Mouse (Mus musculus): ENCODE results near the gene Capn13. TPM values are rescaled to one million over a fixed set of nuclear protein-coding genes. Genes with fewer than 3 reads are reported as not detected.
A peak's percentile ranks its signal among the peaks of the same experiment; 100 is the strongest.

The Capn13 gene
- polyA plus RNA-seq, 1 experiment from 2014 or later, result 1.4 TPM

DNA sequence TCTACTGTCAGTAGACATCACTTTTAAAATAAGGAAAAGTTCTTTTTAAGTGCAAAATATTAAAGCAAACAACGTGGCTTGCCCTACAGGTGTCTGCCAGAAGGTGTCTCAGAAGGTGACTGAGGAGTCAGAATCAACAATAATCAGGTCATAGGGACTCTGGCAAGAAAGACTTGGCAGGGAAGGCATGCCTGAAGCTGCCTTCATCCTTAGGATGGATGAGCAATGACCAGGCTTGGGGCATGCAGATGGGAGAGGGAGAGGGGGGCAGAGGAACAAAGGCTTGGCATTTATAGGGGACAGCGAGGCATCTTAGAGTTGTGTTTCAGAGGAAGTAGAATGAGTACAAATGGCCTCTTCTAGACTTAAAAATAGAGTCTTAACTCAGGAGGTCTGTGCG lies 76.7 kb downstream of the Capn13 start:
- WGBS, result 71% methylated on average over 3 of the region's 3 CpGs
- H3K9me3 ChIP-seq (ENCODE audit: control insufficient read depth, low read length), result no peaks in the 10 kb centered on the region
- no peak for DNase-seq (ENCODE audit: low spot score)
- H3K27ac ChIP-seq (ENCODE audit: low read depth), result no peak overlapping the region
- H3K9ac ChIP-seq (ENCODE audit: low read length), result no peak overlapping the region
- no peak for ATAC-seq (replicated peaks; ENCODE audit: low FRiP score, low TSS enrichment, low read depth)
- H3K27me3 ChIP-seq (replicated peaks; ENCODE audit: control insufficient read depth, insufficient read depth, low read length), result no peaks in the 10 kb centered on the region
- no peak overlapping the region for H3K4me2 ChIP-seq (ENCODE audit: low read length)
- H3K4me3 ChIP-seq (ENCODE audit: low read depth, low read length), result no peak overlapping the region
- H3K36me3 ChIP-seq (ENCODE audit: control insufficient read depth, insufficient read depth, low read length), result no peaks in the 10 kb centered on the region
- H3K4me1 ChIP-seq (replicated peaks; ENCODE audit: control insufficient read depth, insufficient read depth, low read length), result no peaks in the 10 kb centered on the region

DNA sequence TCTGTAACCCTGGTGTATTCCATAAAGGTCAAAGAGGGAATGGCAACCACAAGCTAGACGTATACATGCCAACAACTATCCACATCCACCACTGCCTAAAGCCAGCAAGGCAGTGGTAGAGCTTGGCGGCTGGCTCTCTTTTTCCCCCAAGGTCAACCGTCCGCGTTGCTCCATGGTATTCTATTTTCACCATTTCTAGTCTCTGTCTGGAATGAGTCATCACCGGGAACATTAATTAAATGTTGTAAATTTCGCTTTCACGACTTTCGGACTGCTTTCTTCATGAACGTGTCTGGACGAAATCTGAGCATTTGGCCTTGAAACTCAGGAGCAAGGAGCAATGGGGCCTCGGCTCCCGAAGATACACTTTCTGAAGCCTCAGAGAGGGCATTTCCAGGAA lies 85.9 kb downstream of the Capn13 start:
- WGBS, result 92% methylated on average over 13 of the region's 13 CpGs
- Histone ChIP-seq H3K27me3 (replicated peaks; ENCODE audit: control insufficient read depth, insufficient read depth, low read length) (no peaks in the 10 kb centered on the region), H3K4me1 (replicated peaks; ENCODE audit: control insufficient read depth, insufficient read depth, low read length) (no peaks in the 10 kb centered on the region), H3K9ac (ENCODE audit: low read length) (no peak overlapping the region), H3K27ac (ENCODE audit: low read depth) (no peak overlapping the region), H3K4me2 (ENCODE audit: low read length) (no peak overlapping the region), H3K36me3 (ENCODE audit: control insufficient read depth, insufficient read depth, low read length) (no peaks in the 10 kb centered on the region), H3K4me3 (ENCODE audit: low read depth, low read length) (no peak overlapping the region), H3K9me3 (ENCODE audit: control insufficient read depth, low read length) (no peaks in the 10 kb centered on the region)
- ATAC-seq (replicated peaks; ENCODE audit: low FRiP score, low TSS enrichment, low read depth), result no peak
- no peak for DNase-seq (ENCODE audit: low spot score)

DNA sequence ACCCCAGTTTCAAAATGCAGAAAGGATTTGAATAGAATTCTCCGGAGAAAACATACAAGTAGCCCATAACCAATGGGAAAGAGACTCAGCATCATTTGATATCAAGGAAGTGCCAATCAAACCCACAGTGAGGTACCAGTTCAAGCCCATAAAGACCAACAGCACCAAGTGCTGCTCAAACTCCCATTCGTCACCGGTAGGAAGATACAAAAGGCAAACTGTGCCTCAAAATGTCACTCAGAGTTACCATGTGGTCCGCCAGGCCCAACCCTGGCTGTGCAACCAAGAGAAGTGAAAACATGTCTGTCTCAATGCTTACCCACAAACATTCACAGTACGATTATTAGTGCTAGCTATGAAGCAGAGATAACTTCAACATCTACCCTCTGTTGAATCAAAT lies 89.2 kb downstream of the Capn13 start:
- DNase-seq (ENCODE audit: low spot score) (no peak), ATAC-seq (replicated peaks; ENCODE audit: low FRiP score, low TSS enrichment, low read depth) (no peak)
- H3K4me3 ChIP-seq (ENCODE audit: low read depth, low read length), result no peak overlapping the region
- H3K4me1 ChIP-seq (replicated peaks; ENCODE audit: control insufficient read depth, insufficient read depth, low read length), result no peaks in the 10 kb centered on the region
- no peak overlapping the region for H3K27ac ChIP-seq (ENCODE audit: low read depth)
- whole genome bisulfite sequencing, result 92% methylated on average over 5 of the region's 5 CpGs
- H3K9ac ChIP-seq (ENCODE audit: low read length), result no peak overlapping the region
- no peak overlapping the region for H3K4me2 ChIP-seq (ENCODE audit: low read length)
- H3K36me3 ChIP-seq (ENCODE audit: control insufficient read depth, insufficient read depth, low read length), result no peaks in the 10 kb centered on the region
- H3K27me3 ChIP-seq (replicated peaks; ENCODE audit: control insufficient read depth, insufficient read depth, low read length), result no peaks in the 10 kb centered on the region
- H3K9me3 ChIP-seq (ENCODE audit: control insufficient read depth, low read length), result no peaks in the 10 kb centered on the region

DNA sequence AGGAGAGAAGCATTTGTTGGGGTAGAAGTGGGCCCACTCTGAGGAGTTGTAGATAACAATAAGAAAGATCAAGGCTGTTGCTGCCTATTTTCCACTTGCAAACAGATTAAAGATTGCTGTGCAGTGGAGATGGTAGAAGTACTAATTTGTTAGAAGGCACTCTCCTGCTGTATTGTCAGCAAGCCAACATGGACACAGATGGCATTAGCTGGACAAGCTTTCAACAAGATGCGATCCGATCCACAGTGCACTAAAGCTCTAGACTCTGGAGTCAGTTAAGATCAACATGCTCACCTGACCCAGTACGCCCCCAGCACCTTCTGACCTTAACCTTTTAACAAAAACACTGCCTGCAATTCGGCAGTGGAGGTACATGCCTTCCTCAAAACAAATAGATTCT lies 92.0 kb downstream of the Capn13 start:
- WGBS, result 68% methylated on average over 4 of the region's 4 CpGs
- no peak for ATAC-seq (replicated peaks; ENCODE audit: low FRiP score, low TSS enrichment, low read depth)

DNA sequence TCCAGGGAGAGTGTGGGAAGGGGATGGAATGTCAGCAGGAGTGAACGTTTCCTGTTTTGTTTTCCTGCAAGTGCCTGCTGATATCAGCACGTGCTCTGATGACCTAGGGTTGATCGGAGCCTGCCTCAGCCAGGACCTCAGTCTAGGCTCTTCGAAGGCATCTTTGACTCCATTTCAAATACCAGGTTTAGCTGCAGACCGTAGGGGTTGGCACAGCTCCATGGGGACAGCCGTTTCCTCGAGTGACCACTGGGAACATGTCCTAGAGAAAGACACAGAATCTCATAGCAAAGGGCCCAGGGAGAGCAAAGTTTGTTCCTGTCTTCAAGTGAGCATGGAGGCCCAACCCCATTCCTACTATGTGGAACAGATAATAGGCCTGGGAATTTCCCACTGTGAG lies 94.0 kb downstream of the Capn13 start:
- peaks cover 29% of the 10 kb centered on the region for H3K27me3 ChIP-seq (replicated peaks; ENCODE audit: control insufficient read depth, insufficient read depth, low read length)
- H3K36me3 ChIP-seq (ENCODE audit: control insufficient read depth, insufficient read depth, low read length), result no peaks in the 10 kb centered on the region
- H3K9me3 ChIP-seq (ENCODE audit: control insufficient read depth, low read length), result no peaks in the 10 kb centered on the region
- H3K4me3 ChIP-seq (ENCODE audit: low read depth, low read length), result no peak overlapping the region
- H3K4me2 ChIP-seq (ENCODE audit: low read length), result no peak overlapping the region
- H3K27ac ChIP-seq (ENCODE audit: low read depth), result no peak overlapping the region
- no peak overlapping the region for H3K9ac ChIP-seq (ENCODE audit: low read length)
- H3K4me1 ChIP-seq (replicated peaks; ENCODE audit: control insufficient read depth, insufficient read depth, low read length), result no peaks in the 10 kb centered on the region
- WGBS, result 47% methylated on average over 7 of the region's 7 CpGs
- DNase-seq (ENCODE audit: low spot score) (no peak), ATAC-seq (replicated peaks; ENCODE audit: low FRiP score, low TSS enrichment, low read depth) (no peak)

More for the DNA sequence above, 92.0 kb downstream of the Capn13 start:
- DNase-seq (ENCODE audit: low spot score), result no peak
- H3K27ac ChIP-seq (ENCODE audit: low read depth), result no peak overlapping the region
- H3K4me3 ChIP-seq (ENCODE audit: low read depth, low read length), result no peak overlapping the region
- no peaks in the 10 kb centered on the region for H3K36me3 ChIP-seq (ENCODE audit: control insufficient read depth, insufficient read depth, low read length)
- no peaks in the 10 kb centered on the region for H3K9me3 ChIP-seq (ENCODE audit: control insufficient read depth, low read length)
- H3K4me2 ChIP-seq (ENCODE audit: low read length), result no peak overlapping the region
- peaks cover 18% of the 10 kb centered on the region for H3K27me3 ChIP-seq (replicated peaks; ENCODE audit: control insufficient read depth, insufficient read depth, low read length)
- no peak overlapping the region for H3K9ac ChIP-seq (ENCODE audit: low read length)
- no peaks in the 10 kb centered on the region for H3K4me1 ChIP-seq (replicated peaks; ENCODE audit: control insufficient read depth, insufficient read depth, low read length)

DNA sequence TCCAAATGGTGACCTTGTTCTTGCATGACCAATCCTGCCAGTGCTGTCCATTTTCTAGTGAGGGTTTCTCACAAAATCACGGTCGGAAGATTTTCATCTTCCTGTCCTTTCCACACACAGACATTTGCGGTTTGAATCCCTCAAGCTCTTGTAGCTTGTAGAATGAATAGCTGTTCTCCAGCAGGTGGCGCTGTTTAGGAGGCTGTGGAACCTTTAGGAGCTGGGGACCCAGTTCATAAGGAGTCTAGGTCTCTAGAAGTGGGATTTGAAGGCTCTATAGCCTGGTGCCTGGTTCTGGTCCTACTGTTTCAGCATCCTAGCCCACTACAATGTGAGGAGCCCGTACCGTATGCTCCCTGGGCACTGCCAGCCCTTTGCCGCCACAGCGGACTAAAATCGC lies 95.0 kb downstream of the Capn13 start:
- Histone ChIP-seq H3K4me1 (replicated peaks; ENCODE audit: control insufficient read depth, insufficient read depth, low read length) (no peaks in the 10 kb centered on the region), H3K9me3 (ENCODE audit: control insufficient read depth, low read length) (no peaks in the 10 kb centered on the region), H3K9ac (ENCODE audit: low read length) (no peak overlapping the region), H3K27ac (ENCODE audit: low read depth) (no peak overlapping the region), H3K27me3 (replicated peaks; ENCODE audit: control insufficient read depth, insufficient read depth, low read length) (peaks cover 29% of the 10 kb centered on the region), H3K36me3 (ENCODE audit: control insufficient read depth, insufficient read depth, low read length) (no peaks in the 10 kb centered on the region), H3K4me2 (ENCODE audit: low read length) (no peak overlapping the region), H3K4me3 (ENCODE audit: low read depth, low read length) (no peak overlapping the region)
- DNase-seq (ENCODE audit: low spot score) (peak; percentile 80), ATAC-seq (replicated peaks; ENCODE audit: low FRiP score, low TSS enrichment, low read depth) (no peak)
- WGBS, result 58% methylated on average over 9 of the region's 9 CpGs

DNA sequence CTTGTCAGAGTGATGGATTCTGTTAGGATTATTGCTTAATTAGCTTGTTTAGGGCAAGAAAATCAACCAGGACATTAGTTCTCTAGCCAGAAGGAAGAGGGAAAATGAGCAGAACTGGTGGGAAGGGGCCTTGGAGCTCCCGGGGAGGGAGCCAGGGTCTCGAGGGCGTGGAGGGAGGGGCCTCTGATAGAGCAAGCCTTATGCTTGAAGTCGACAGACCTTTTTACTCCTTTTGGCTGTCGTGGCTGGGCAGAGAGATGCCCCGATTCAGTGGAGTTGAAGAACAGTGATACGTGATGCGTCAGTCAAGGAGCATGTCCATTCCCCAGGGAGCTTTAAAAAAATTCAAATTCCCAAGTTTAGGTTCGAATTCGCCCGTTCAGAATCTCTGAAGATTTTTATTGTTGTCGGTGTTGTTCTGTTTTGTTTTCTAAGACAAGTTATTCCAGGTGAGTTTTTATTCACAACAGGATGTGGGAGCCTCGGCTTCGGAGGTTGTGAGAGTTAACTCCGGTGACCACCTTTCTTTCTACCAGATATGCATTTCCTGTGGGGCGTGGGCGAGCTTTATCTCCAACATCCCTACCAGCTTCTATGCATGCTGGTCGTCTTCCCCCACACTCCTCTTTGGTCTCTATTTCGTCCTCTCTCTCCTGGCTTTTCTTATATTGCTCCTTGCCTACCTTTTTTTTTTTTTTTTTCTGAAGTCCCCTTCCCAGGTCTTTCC lies 96.4 kb downstream of the Capn13 start:
- Histone ChIP-seq H3K27ac (ENCODE audit: low read depth) (no peak overlapping the region), H3K9me3 (ENCODE audit: control insufficient read depth, low read length) (no peaks in the 10 kb centered on the region), H3K27me3 (replicated peaks; ENCODE audit: control insufficient read depth, insufficient read depth, low read length) (peaks cover 29% of the 10 kb centered on the region), H3K4me2 (ENCODE audit: low read length) (no peak overlapping the region), H3K4me3 (ENCODE audit: low read depth, low read length) (no peak overlapping the region), H3K4me1 (replicated peaks; ENCODE audit: control insufficient read depth, insufficient read depth, low read length) (no peaks in the 10 kb centered on the region), H3K36me3 (ENCODE audit: control insufficient read depth, insufficient read depth, low read length) (no peaks in the 10 kb centered on the region), H3K9ac (ENCODE audit: low read length) (no peak overlapping the region)
- WGBS, result 49% methylated on average over 19 of the region's 19 CpGs
- no peak for ATAC-seq (replicated peaks; ENCODE audit: low FRiP score, low TSS enrichment, low read depth)
- no peak for DNase-seq (ENCODE audit: low spot score)

DNA sequence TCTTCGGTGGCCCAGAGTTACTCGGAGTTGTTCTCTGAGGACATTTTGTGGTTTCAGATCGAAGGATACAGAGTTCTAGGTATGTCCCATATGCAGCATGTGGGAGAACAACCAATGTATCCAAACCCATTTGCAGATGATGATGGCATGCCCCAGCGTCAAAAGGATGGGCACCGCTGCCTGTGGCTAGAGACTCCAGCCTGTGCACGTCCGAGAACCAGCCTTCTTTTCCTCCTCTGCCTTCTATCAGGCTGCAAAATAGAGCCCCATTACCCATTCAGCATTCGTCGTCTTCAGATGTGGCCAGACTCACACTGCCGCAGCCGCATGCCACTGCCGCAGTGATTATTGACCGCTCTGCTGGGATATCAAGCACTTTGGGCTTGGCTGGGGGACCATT lies 97.0 kb downstream of the Capn13 start:
- no peak for DNase-seq (ENCODE audit: low spot score)
- H3K4me3 ChIP-seq (ENCODE audit: low read depth, low read length), result no peak overlapping the region
- H3K27me3 ChIP-seq (replicated peaks; ENCODE audit: control insufficient read depth, insufficient read depth, low read length), result peaks cover 29% of the 10 kb centered on the region
- H3K9me3 ChIP-seq (ENCODE audit: control insufficient read depth, low read length), result no peaks in the 10 kb centered on the region
- H3K4me2 ChIP-seq (ENCODE audit: low read length), result no peak overlapping the region
- no peaks in the 10 kb centered on the region for H3K36me3 ChIP-seq (ENCODE audit: control insufficient read depth, insufficient read depth, low read length)
- H3K4me1 ChIP-seq (replicated peaks; ENCODE audit: control insufficient read depth, insufficient read depth, low read length), result no peaks in the 10 kb centered on the region
- no peak for ATAC-seq (replicated peaks; ENCODE audit: low FRiP score, low TSS enrichment, low read depth)
- H3K9ac ChIP-seq (ENCODE audit: low read length), result no peak overlapping the region
- no peak overlapping the region for H3K27ac ChIP-seq (ENCODE audit: low read depth)
- WGBS, result 49% methylated on average over 13 of the region's 13 CpGs

DNA sequence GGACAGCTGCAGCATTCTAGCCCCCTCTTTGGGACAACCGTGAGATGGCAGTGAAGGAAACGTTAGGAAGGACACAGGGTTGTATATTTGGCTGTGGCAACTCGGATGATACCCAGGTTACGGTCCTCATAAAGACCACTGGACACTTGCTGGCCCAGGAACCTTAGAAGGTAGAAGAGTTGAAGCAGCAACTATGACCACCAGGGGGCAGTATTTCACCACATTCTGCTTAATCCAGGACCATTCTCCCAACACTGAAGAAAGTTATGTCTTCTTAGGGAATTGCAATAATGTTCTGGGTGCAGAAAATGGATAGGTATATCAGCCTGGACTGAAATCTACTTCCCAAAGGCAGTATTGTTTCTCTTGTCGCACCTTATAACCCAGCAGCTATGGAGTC lies 97.4 kb downstream of the Capn13 start:
- H3K9me3 ChIP-seq (ENCODE audit: control insufficient read depth, low read length), result no peaks in the 10 kb centered on the region
- no peak overlapping the region for H3K9ac ChIP-seq (ENCODE audit: low read length)
- no peak overlapping the region for H3K27ac ChIP-seq (ENCODE audit: low read depth)
- ATAC-seq (replicated peaks; ENCODE audit: low FRiP score, low TSS enrichment, low read depth), result 0 out of 2 replicates have a peak, but pooled peaks have one; percentile 41
- H3K27me3 ChIP-seq (replicated peaks; ENCODE audit: control insufficient read depth, insufficient read depth, low read length), result peaks cover 29% of the 10 kb centered on the region
- DNase-seq (ENCODE audit: low spot score), result peak; percentile 88
- no peaks in the 10 kb centered on the region for H3K36me3 ChIP-seq (ENCODE audit: control insufficient read depth, insufficient read depth, low read length)
- H3K4me1 ChIP-seq (replicated peaks; ENCODE audit: control insufficient read depth, insufficient read depth, low read length), result no peaks in the 10 kb centered on the region
- no peak overlapping the region for H3K4me2 ChIP-seq (ENCODE audit: low read length)
- 22% methylated on average over 5 of the region's 5 CpGs for WGBS
- no peak overlapping the region for H3K4me3 ChIP-seq (ENCODE audit: low read depth, low read length)
